Mouse (Mus musculus) erythroblast, embryonic 14.5 days (primary cell): ENCODE measurements at regions not wholly inside any gene's neighbourhood (a gene's known extent, or its start where the extent isn't known, plus 50 kb on each side); places are given as distances from the start of the nearest gene placed in this dataset.

Source experiments
- GATA1 ChIP-seq: IDR thresholded peaks from 2 replicates; pipeline ENCODE4 v1.6.1; 2012; ENCODE audit warnings: low read length, inconsistent platforms, mixed read lengths
- TAL1 ChIP-seq: IDR thresholded peaks from 3 replicates; pipeline ENCODE4 v1.6.1; 2012; ENCODE audit warnings: low read length, inconsistent platforms, mixed read lengths

DNA sequence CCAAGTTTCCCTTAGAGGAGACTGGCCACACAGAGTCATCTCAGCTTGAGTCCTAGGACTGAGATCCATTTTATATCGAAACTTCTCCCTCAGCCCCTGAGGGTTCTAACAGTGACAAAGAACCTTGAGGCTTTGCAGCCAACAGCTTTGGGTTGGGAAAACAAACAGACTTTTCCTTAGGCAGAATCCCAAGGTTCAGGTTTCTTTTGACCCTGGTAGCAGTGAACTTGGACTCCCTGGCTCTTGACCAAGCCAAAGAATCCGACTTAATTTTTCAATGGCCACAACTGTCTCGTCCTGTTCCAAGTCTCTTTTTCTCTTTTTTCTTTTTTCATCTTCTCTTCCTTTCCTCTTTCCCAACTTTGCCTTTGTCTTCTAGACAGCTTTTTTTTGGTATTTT is 60.9 kb upstream of the Serpine2 start:
- TF ChIP-seq TAL1 = no peak
- no peak for TF ChIP-seq GATA1
